Mouse (Mus musculus): Measurements from ENCODE around the gene Efcab11. TPM values are rescaled to one million over a fixed set of nuclear protein-coding genes. Genes with fewer than 3 reads are reported as not detected.
A peak's percentile ranks its signal among the peaks of the same experiment; 100 is the strongest.
"Not testable (repeated sequence)": the region's sequence is repeated elsewhere in the genome, so short reads cannot be mapped to it uniquely, and the experiment has no call there.

The Efcab11 gene
- polyA plus RNA-seq, 2 experiments from 2014 or later, result 1.0 to 1.5 TPM

DNA sequence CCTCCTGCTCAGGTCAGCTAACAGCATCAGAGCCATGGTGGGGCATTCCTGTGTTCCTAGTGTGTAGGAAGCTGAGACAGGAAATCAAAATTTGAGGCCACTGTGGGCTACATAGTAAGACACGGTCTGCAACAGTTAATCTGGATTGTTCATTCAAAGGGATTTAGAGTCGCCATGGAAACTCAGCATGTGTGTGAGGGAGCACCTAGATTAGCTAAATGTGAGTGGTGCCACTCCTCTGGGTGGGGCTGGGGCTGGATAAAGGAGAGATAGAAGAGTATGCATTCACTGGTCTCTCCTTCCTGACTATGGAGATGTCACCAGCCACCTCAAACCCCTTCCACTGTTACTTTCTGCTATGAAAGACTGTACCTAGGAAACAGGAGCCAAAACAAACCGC lies 10.8 kb downstream of the Efcab11 start:
- no peak for ATAC-seq

DNA sequence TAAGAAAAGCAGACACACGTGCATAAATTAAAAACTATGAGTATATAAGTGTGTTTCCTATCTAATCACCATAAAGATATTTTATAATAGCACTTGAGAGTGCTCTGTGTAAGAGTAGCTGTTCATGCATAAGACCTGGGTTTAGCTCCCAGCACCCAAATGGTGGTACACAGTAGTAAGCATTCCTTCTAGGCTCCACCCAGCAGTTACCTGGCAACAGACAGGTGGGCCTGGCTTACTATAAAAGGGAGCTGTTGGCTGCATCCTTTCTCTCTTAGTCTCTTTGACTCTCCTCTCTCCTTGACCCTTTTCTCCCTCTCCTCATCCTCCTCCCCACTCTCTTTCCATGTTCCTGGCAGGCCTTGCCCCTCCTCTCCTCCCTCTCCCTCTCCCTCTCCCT lies 15.4 kb downstream of the Efcab11 start:
- no peak for ATAC-seq

DNA sequence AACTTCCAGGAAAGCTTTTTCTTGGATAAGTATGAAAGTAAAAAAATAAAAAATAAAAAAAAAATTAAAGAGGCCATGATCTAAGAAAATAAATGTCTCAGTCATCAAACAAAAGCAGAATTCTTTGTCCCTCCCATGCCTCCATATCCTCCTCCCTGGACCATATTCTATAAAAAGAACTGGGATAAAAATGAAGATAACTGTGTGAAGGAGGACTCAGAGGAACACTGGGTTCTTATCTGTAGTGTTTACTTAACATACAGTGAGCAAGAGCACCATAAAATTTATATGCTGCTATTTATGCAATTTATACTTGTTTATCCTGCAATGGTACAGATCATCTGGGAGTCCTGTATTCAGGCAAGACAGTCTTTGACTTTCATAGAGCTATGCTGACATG lies 19.6 kb downstream of the Efcab11 start:
- no peak for ATAC-seq

DNA sequence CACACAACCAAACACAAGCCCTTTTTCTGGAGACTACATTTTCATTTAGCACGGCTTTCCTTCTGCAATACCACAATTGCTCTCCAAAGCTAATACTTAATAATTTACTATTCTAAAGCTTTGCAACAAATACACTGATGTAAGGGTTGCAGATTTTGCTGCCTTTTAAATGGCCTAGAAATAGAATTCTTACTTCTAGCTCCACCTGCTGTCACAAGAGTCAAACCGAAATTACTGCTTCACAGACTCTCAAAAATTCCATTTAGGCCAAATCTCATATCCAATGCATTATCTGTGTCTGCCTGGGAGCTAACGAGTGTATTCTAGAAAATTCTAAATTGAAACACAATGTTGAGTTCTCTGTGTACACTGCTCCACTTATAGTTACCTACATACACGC lies 23.3 kb downstream of the Efcab11 start:
- ATAC-seq, result no peak

DNA sequence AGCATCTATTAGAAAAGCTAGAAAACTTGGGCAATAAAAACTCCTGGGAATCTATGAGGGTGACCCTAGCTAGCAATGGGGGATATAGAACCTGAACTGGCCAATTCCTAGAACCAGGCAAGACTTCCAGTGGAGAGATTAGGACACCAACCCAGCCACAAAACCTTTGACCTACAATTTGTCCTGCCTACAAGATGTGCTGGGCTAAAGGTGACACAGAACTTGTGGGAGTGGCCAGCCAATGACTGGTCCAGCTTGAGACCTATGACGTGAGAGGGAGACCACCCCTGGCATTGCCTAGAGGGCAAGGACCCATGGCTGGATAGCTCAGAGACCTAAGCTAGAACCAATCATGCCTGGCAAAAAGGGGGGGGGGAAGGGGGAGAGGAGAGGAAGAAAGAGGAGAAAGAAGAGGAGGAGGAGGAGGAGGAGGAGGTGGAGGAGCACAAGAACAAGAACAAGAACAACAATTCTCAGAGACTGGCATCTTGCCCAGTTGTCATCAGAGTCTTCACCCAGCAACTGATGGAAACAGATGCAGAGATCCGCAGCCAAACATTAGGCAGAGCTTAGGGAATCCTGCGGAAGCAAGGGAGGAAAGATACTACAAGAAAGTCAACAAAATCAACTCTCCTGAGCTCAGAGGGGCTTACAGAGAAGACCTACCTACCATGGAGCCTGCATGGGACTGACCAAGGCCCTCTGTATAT lies 24.7 kb downstream of the Efcab11 start:
- no peak for ATAC-seq

DNA sequence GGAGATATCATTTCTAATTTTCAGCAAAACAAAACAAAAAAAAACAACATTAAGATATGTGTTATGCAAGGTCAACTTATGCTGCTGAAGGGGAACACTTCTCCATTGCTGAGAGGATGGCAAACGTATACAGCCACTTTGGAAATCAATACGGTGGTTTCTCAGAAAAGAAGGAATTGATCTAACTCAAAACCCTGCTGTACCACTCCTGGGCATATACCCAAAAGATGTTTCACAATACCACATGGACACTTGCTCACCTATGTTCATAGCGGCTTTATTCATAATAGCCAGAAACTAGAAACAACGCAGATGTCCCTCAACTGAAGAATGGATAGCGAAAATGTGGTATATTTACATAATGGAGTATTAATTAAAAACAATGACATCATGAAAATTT lies 25.6 kb downstream of the Efcab11 start:
- ATAC-seq, result no peak

DNA sequence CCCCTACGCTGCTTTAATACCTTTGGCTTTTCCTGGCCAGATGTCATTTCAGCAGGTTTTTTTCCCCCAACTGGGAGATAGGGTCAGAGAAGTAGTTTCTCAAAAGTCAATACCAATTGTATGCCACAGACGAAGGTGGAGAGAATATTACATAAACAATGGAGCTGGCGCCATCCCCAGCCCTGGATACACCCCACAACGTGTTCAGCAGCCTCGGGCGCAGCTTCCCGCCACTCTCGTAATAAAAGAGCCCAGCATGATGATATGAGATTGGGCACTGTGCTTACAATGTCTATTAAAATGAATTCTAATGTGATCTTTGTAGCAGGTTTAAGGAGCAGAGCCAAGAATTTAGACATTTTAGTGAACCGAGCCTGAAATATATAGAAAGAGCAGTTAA lies 28.2 kb downstream of the Efcab11 start:
- ATAC-seq, result no peak

DNA sequence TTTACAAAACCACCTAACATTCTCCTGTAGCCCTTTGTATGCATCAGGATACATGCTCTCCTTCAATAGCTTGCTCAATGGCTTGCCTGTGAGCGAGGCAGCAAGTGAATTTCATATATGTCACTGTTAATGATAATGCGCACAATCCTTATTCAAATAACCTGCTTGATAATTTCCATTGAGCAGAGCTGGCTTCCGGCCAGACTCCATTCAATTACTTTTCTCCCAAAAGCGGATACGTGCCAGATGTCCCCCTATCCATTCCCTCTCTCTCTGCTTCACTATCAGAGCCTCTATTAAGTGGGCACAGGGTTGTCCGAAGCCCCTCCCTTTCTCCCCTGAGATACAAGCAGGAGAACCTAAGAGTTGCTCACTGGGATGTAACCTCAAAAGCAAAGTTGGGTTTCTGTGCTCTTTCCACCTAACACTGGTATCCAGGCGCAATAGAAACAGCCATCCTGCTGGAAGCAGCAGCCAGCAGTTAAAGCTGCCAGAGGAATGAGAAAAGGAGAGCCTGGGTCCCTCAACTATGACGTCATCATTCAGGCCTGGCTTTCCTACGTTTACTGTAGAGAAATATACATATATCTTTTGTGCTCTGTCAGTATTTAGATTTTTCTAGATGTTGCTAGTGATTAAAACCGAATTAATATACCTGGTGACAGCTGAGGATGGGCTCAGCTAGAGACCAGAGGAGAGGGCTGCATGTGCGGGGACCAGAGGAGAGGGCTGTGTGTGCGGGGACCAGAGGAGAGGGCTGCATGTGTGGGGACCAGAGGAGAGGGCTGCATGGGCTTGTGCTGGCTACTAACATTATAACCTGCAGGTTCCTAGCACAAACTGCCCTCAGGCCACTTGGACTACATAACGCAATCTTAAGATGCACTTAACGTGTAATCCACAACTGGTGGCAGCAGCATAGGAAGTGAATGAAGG lies 30.6 kb downstream of the Efcab11 start:
- no peak for ATAC-seq

DNA sequence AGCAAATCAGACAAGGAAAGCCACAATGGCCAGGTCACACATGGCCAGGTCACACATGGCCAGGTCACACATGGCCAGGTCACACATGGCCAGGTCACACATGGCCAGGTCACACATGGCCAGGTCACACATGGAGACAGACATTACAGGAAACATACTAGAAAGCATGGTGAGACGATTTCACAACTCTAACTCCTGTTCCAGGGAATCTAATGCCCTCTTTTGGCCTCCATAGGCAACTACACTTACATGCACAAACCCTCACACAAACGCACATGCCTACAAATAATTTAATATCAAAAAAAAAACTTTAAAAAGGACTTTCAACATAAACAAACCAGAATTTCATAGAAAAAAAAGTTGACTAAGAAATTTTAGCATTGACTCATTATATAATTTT lies 34.2 kb downstream of the Efcab11 start:
- ATAC-seq, result no peak

DNA sequence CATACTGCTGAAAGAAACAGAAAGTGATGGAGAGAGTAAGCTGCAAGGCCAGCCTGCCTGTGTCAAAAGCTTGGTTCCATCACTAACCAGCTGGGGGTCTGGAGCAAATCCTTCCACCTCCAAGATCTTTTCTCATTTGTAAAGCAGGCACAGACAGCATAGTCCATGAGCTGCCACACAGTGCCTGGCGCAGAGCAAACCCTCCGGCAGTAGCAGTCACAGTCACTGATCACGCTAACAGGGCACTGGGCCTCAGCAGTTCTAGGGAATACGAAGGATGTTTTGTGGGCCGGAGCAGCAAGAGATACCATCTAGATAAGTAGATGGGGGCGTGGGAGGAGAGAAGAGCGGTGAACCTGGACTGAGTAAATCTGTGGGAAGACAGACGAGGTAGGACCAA lies 39.3 kb downstream of the Efcab11 start:
- no peak for ATAC-seq

DNA sequence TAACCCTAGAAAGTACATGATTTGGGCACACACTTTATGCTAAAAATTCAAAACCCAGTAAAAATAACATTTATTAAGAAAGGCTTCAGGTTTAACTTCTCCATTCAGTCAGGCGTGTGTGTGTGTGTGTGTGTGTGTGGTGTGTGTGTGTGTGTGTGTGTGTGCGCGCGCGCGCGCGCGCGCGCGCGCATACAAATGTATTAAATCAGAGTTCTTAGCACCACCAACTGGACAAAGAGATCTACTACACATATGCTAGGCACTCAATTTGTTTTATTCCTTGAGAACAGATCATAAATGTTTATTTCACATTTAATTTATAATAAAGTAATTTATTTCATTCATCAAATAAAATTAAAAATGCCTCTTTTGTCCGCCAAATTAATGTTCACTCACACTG lies 45.5 kb downstream of the Efcab11 start:
- ATAC-seq, result peak; percentile 53

DNA sequence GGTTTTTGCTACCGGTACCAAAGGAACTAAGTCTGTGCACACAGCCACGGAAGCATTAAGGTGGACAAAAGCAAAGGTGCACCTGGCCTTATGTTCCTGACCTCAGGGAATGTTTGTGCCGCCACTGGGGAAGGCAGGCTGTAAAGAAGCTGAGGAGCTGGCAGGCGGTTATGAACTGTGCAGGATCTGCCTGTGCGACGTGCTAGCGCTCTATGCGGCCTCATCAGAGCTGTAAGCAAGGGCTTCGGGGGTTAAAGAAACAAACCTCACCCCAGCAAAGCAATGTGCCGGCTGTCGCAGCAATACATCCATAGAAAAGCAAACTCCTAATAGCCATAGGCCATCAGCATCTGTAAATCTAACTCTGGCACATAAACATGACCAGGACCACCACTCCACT lies 46.1 kb downstream of the Efcab11 start:
- no peak for ATAC-seq

DNA sequence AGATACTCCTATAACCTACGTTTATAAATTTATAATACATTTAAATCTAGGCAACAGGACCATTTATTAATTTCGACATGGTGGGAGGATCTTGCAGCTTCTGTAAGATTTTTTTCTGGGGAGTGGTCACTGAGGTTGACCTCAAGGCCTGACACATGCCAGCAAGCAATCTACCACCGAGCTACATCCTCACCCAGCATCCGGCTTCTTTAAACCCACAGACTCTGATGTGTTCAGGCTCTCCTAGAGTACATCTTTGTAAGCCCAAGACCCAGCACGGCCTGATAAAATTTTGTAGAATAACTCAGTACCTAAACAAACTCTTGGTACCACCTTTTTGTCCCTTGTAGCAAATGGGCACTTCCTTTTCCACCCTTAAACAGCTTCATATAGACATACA lies 46.7 kb downstream of the Efcab11 start:
- peak; percentile 56 for ATAC-seq

DNA sequence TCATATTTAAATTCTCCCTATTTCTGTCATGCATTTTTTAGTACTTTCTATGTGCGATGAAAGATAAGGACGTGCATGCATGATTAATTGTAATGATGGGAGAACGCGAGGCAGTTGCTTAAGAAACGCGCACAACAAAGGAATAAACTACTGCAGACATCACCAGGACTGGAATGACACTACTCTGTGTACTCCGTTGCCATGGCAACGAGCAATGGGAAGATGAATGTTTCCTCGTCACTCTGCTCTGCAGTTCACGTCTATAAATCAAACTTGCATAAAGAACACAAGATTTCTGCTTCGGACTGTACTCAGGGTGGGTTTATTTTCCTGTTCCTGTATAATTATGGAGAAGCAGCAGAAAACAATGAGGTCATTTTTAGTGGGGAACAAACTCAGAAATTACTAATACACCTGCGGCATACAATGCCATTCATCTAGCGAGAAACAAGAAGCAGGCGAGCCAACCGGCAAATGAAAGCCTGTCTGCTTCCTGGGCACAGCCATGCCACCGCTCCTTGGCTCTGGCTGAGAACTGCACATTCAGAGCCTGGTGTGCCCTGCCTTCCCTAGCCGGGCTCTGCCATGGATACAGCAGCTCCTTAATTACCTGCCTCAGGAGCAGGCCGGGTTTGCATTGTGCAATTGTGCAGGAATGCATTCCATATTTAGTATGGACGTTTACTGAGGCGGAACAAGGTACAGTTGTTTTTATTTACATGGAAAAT lies 47.7 kb downstream of the Efcab11 start:
- ATAC-seq, result peak; percentile 58

DNA sequence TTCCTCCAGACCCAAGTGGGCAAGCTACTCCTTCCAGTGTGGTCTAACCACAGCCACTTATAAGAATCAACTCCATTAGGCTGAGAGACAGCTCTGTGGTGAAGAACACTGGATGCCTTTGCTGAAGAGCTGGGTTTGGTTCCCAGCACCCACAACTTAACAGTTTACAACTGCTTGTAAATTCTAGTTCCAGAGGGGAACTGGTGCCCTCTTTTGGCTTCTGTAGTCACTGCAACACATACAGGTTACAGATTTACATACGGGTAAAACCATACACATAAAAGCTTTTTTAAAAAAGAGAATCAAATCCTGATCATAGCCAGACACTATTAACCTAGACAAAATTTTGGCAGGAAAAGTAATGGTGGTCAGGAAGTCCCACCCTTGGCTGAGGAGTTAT lies 50.8 kb downstream of the Efcab11 start:
- ATAC-seq, result no peak

DNA sequence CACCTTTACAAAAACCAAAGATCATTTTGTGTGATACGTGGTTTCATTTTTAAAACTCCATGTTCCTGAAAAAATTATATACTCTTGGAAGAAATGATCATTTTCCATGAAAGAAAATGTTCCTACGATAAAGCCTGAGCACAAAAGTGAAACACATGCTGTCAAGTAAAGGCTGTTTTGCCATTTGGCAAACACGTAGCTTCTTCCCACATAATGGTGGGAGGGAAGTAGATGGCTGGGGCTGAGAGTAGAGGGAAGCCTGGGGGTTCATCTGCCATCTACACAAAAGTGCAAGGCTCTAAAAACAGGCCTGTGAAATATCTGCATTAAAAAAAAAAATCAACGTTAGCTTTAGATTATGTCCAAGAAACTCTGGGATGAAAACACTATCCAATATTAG lies 61.6 kb downstream of the Efcab11 start:
- no peak for ATAC-seq

DNA sequence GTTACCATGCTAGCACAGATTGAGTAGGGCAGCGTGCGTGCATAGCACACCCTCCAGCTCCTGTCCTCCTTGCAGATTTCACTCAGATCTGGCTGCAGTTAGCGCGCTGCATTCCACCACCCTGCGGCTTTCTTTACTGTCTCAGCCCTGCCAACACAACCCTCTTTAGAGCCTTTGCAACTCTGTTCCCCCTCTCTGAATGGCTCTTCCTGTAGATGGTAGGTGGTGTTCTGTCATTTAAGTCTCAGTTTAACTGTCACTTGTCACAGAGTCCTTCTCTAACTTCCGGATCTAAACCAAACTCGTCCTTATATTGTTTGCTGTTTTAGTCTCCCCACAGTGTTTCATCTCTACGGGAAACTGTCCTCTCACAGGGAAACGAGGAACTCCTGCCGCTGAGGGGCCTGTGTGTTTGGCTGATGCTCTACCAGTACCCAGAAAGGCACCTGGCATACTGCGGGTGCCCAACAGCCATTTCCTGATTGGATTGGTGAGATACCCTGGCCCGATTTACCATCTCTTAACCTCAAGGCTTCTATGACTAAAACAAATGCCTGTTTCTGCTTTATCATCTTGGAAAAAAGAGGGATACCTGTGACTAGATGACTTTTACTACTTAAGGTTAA lies 62.8 kb downstream of the Efcab11 start:
- peak; percentile 76 for ATAC-seq

DNA sequence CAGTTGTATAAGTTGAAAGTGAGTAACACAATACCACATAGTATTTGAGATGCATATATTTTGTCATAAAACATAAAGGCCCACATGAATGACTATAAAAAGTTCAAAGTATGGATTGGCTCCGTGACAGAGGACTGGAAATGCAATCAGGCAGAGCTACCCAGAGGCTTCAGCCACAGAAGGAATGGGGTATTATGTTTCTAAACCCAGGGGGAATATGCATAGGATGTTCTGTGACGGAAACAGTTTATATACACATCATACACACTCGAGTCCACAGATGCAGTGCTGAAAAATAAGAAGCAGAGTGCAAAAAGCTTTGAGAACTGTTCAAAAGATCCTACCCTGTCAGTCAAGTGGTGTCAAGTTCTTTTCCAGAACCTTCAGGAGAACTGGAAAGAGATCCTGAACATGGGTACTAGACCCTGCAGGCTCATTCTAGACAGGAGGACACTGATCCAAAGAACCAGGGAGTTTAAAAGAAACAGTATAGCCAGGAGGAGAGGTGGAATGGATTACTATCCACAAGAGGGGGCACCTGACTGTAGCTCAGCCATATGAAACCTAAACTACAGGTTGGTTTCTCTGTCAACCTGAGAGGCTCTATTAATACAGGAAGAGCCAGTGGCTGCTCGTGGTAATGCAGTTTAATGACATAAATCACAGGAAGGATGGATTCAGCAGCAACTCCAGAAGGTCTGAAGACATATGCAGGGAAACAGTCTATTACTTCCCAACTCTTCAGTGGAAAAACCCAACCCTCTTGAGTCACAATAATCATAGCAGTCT lies 64.9 kb downstream of the Efcab11 start:
- peak; percentile 56 for ATAC-seq

DNA sequence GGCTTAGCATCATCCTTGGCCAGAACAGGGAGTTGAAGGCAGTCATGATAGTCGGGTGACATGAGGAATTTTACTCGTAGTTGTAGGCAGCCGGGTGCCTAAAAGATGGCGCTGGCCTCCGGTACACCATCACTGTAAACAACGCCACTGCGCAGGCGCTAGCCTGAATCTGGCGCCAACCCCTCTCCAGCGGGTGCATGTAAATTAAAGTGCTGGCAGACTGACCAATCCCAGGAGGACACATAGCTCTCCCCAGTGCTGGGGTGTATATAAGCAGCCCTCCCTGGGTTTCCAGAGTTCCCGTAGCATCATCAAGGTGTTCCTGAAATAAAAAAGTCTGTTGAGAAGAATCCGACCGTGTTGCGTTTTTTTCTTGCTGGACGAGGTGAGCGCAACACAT lies 66.2 kb downstream of the Efcab11 start:
- ATAC-seq, result not testable (repeated sequence)

DNA sequence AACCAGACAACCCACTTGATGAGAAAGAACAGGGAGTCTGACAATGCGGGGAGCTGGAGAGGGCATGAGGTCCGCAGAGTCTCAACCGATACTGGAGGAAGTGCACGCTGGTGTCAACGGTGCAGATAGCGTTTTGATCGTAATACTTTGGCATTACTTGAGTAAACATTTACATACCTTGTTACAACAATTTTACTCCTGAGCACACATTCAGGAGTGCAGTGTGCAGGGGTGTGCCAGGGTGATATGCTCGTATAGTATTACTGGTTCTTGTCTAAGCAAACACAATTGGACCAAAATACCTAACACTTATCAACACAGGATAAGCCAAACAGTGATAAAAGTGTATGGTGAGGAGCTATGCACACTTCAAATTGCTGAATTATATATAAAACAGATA lies 69.0 kb downstream of the Efcab11 start:
- no peak for ATAC-seq

DNA sequence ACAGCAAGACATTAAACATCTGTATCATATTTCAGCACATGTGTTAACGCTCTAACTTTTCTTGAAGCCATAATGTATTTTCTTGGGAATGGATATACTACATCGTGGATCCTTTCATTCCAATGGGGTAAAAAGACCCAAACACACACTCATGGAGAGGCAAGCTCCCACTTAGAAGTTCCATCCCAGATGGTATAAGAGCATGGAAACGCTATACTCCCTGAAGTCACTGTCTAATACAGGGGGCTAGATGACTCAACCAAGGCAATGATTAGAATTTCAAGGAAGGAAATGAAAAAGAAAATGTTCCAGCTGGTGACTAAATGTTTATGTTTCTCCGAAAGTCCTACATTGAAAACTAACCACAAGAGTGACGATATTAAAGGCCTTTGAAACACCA lies 76.3 kb downstream of the Efcab11 start:
- ATAC-seq, result no peak

DNA sequence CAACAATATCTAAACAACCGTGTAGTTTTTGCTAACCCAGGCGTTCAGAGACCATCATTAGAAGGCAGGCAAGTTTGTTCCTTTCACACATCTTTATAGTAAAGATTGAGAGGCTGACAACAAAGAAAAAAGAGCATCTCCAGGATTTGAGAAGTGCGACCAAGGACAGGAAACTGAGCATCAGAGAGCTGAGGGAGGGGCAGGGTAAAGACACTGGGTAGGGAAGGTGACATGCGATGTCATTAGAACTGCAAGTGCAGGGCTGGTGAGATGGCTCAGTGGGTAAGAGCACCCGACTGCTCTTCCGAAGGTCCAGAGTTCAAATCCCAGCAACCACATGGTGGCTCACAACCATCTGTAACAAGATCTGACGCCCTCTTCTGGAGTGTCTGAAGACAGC lies 77.5 kb downstream of the Efcab11 start:
- peak; percentile 61 for ATAC-seq
